Mouse (Mus musculus) hindbrain, embryonic 14.5 days (tissue): Measurements from ENCODE around the gene Sh3rf3. TPM values are rescaled to one million over a fixed set of nuclear protein-coding genes. Genes with fewer than 3 reads are reported as not detected.
"Not testable (repeated sequence)": the region's sequence is repeated elsewhere in the genome, so short reads cannot be mapped to it uniquely, and the experiment has no call there.

ENCODE experiments used
- ATAC-seq: fragments of 200-750 bp; cut with Nextera tagmentation; 2 replicates; pipeline ENCODE4 v1.8.0; 2017; ENCODE audit warnings: moderate number of reproducible peaks, mild to moderate bottlenecking, moderate TSS enrichment, moderate library complexity; ENCODE audit not compliant: low FRiP score
- DNase-seq: peaks from one replicate; pipeline ENCODE4 v3.0.0-alpha.2; 2015; ENCODE audit warnings: low spot score
- H3K27ac ChIP-seq: fragments of 300-500 bp; sonication (generic); 2 replicates; pipeline ENCODE4 v1.5.1; 2014; ENCODE audit warnings: mild to moderate bottlenecking, moderate library complexity
- H3K27me3 ChIP-seq: fragments of 300-500 bp; sonication (generic); 2 replicates; pipeline ENCODE4 v1.6.1; 2014; ENCODE audit warnings: mild to moderate bottlenecking, low read length, mixed read lengths; ENCODE audit not compliant: control insufficient read depth, insufficient read depth
- H3K36me3 ChIP-seq: fragments of 300-500 bp; sonication (generic); replicated peaks from 2 replicates; pipeline ENCODE4 v1.6.1; 2014; ENCODE audit not compliant: control insufficient read depth, insufficient read depth
- H3K4me1 ChIP-seq: fragments of 300-500 bp; sonication (generic); replicated peaks from 2 replicates; pipeline ENCODE4 v1.6.1; 2014; ENCODE audit warnings: antibody characterized with exemption, low read length, mixed read lengths; ENCODE audit not compliant: control insufficient read depth, insufficient read depth
- H3K4me2 ChIP-seq: fragments of 300-500 bp; sonication (generic); replicated peaks from 2 replicates; pipeline ENCODE4 v1.6.1; 2014; ENCODE audit warnings: mild to moderate bottlenecking, moderate library complexity
- H3K4me3 ChIP-seq: fragments of 300-500 bp; sonication (generic); replicated peaks from 2 replicates; pipeline ENCODE4 v1.5.1; 2014; ENCODE audit warnings: mild to moderate bottlenecking, low read length
- H3K9ac ChIP-seq: fragments of 300-500 bp; sonication (generic); 2 replicates; pipeline ENCODE4 v1.6.1; 2014
- H3K9me3 ChIP-seq: fragments of 300-500 bp; sonication (generic); 2 replicates; pipeline ENCODE4 v1.6.1; 2016; ENCODE audit warnings: low read length; ENCODE audit not compliant: control insufficient read depth
- WGBS: fragments of 180-500 bp; shearing (Covaris S2); extraction: QIAGEN DNeasy Blood & Tissue Kit; methylation state at CpG from one replicate; pipeline ENCODE4 v1.1.7; 2014; 5-methylcytosine and 5-hydroxymethylcytosine counted together
- polyA plus RNA-seq: library from polyadenylated mRNA; unstranded; fragments of >200 nt; fragmentation: Nextera tagmentation; extraction: Ambion mirVana; gene quantifications from 2 replicates; pipeline ENCODE4 v1.2.1, GENCODE M21; 2014

Gene Sh3rf3
- polyA plus RNA-seq, 1 experiment from 2014 or later, result 5.2 TPM

DNA sequence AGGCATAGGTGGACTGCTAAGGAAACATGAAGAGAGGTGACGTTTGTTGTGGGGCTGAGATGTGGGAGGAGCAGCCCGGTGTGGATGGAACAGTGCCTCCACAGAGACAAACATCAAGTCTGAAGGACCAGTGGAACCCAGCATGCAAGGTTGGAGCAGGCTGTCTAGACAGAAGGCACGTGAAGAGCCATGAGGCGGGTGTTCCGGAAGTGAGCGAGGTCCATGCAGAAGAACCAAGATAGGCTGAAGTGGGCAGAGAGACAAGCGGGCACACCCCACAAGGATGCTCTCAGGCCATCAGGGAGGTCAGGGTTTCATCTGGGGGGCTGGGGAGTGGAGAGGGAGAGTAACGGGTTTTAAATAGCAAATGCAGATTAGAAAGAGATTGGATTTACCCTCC lies 278.4 kb downstream of the Sh3rf3 start:
- Histone ChIP-seq H3K9ac (no peak overlapping the region), H3K4me2 (no peak overlapping the region), H3K27ac (0 out of 2 replicates have a peak overlapping the region, but pooled peaks have one; percentile 84), H3K27me3 (no peaks in the 10 kb centered on the region), H3K36me3 (no peaks in the 10 kb centered on the region), H3K4me3 (no peak overlapping the region), H3K9me3 (no peaks in the 10 kb centered on the region), H3K4me1 (peaks cover 52% of the 10 kb centered on the region)
- no peak for ATAC-seq
- 86% methylated on average over 8 of the region's 8 CpGs for WGBS
- no peak for DNase-seq

GRCm38 (mm10) chr10:59091988-59092387 lies 278.8 kb downstream of the Sh3rf3 start:
- H3K9ac ChIP-seq, result no peak overlapping the region
- peaks cover 52% of the 10 kb centered on the region for H3K4me1 ChIP-seq
- H3K27me3 ChIP-seq, result no peaks in the 10 kb centered on the region
- 70% methylated on average over 7 of the region's 7 CpGs for WGBS
- DNase-seq, result peak; percentile 45
- no peaks in the 10 kb centered on the region for H3K9me3 ChIP-seq
- H3K4me3 ChIP-seq, result no peak overlapping the region
- ATAC-seq, result no peak
- H3K36me3 ChIP-seq, result no peaks in the 10 kb centered on the region
- no peak overlapping the region for H3K4me2 ChIP-seq
- 0 out of 2 replicates have a peak overlapping the region, but pooled peaks have one; percentile 84 for H3K27ac ChIP-seq

- H3K9ac ChIP-seq, H3K9me3 ChIP-seq, DNase-seq, H3K36me3 ChIP-seq, H3K27ac ChIP-seq, H3K27me3 ChIP-seq, H3K4me1 ChIP-seq, H3K4me2 ChIP-seq, H3K4me3 ChIP-seq, ATAC-seq: not testable (repeated sequence)
- WGBS, result 84% methylated on average over 5 of the region's 5 CpGs
These were observed 289.9 kb downstream of the Sh3rf3 start for GRCm38 (mm10) chr10:59103076-59103475.

DNA sequence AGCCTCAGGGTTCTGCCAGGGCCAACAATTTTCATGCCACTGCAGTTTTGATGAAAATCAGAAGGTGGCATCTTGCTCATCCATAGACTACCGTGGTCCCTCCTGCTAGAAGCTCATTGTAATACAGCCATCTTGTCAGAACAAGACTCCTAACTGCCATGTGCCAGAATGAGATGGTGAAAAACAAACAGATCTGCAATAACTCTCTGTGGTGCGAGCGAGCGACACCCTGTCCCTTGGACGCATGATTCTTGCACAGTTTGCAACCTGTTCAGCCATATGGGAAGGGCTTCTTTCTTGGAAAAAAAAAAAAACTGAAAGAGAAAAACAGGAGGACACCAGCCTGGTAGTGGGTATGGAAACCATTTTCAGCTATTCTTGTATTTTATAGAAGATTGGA lies 291.5 kb downstream of the Sh3rf3 start:
- H3K27ac ChIP-seq, result no peak overlapping the region
- H3K4me3 ChIP-seq, result no peak overlapping the region
- 96% methylated on average over 5 of the region's 5 CpGs for WGBS
- H3K9ac ChIP-seq, result no peak overlapping the region
- no peak for DNase-seq
- H3K9me3 ChIP-seq, result no peaks in the 10 kb centered on the region
- ATAC-seq, result no peak
- H3K4me2 ChIP-seq, result no peak overlapping the region
- no peaks in the 10 kb centered on the region for H3K4me1 ChIP-seq
- no peaks in the 10 kb centered on the region for H3K27me3 ChIP-seq
- H3K36me3 ChIP-seq, result no peaks in the 10 kb centered on the region

DNA sequence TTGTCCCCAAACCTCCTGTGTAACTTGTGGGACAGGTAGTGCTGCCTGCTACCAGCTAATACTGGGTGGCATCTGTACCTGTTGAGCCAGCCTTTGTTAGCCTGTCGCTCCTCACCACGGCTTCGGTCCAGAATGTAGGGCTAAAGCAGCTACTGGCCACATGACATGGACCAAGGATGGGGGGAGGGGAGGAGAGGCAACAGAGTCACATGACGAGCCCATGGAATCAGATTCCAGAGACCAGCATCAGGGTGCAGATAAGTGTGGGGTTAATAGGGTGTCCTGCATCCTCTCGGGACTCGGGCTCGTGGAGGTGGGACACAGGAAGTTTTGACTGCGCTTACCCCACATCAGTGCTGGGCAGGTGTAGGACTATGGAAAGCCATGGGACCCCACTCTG lies 292.7 kb downstream of the Sh3rf3 start:
- 86% methylated on average over 8 of the region's 8 CpGs for WGBS
- H3K4me3 ChIP-seq, result no peak overlapping the region
- ATAC-seq, result no peak

DNA sequence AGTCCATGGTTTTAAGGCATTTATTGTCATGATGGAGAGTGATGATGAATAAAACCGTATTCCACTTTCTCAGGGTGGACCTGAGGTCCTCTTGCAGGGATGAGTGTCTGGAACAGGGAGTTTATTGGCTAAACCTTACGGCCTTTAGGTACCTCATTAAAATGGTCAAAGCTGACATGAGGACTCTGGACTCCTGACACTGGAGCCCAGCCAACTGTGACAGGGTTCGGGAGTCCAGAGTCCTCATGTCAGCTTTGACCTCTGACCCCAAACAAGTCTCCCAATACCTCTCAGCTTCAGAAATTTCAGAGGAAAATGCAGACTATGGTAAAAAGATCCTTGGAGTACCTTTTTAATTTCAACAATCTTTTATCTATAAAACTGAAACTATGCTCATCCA lies 293.5 kb downstream of the Sh3rf3 start:
- H3K36me3 ChIP-seq, result no peaks in the 10 kb centered on the region
- ATAC-seq (no peak), DNase-seq (no peak)
- H3K27me3 ChIP-seq, result no peaks in the 10 kb centered on the region
- no peaks in the 10 kb centered on the region for H3K4me1 ChIP-seq
- no peak overlapping the region for H3K4me2 ChIP-seq
- H3K9me3 ChIP-seq, result no peaks in the 10 kb centered on the region
- no peak overlapping the region for H3K27ac ChIP-seq
- H3K4me3 ChIP-seq, result no peak overlapping the region
- H3K9ac ChIP-seq, result no peak overlapping the region
- WGBS, result 77% methylated on average over 3 of the region's 3 CpGs

More for the DNA sequence above, 292.7 kb downstream of the Sh3rf3 start:
- DNase-seq, result no peak
- H3K36me3 ChIP-seq, result no peaks in the 10 kb centered on the region
- H3K9ac ChIP-seq, result no peak overlapping the region
- no peak overlapping the region for H3K27ac ChIP-seq
- no peaks in the 10 kb centered on the region for H3K9me3 ChIP-seq
- H3K4me2 ChIP-seq, result no peak overlapping the region
- no peaks in the 10 kb centered on the region for H3K27me3 ChIP-seq
- H3K4me1 ChIP-seq, result no peaks in the 10 kb centered on the region

DNA sequence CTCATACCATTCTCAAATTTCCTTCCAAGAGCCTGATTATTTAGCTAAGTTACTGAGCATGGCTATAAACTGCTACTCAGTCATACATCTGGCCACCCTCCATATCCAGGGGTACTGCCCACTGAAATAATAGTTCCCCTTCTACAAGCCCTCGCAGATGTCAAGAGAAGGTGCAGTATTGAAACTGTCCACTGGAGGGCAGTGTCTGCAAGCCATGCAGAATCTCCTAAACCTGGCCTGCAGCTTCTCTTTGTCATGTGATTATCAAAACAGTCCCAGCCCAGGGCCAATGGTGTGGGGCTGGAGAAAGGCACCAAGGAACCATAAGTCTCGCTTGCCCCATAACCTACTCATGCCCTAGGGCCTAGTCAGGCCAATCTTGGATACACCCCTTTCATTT lies 295.9 kb downstream of the Sh3rf3 start:
- no peak for ATAC-seq
- WGBS, result 43% methylated on average over 2 of the region's 2 CpGs
- no peaks in the 10 kb centered on the region for H3K4me1 ChIP-seq

GRCm38 (mm10) chr10:59110386-59110785 lies 297.2 kb downstream of the Sh3rf3 start:
- no peak for DNase-seq
- Histone ChIP-seq H3K9me3 (no peaks in the 10 kb centered on the region), H3K27me3 (no peaks in the 10 kb centered on the region), H3K4me3 (no peak overlapping the region), H3K27ac (no peak overlapping the region), H3K36me3 (no peaks in the 10 kb centered on the region), H3K4me1 (no peaks in the 10 kb centered on the region), H3K9ac (no peak overlapping the region), H3K4me2 (no peak overlapping the region)
- ATAC-seq, result no peak
- 95% methylated on average over 7 of the region's 7 CpGs for WGBS

More for the DNA sequence above, 295.9 kb downstream of the Sh3rf3 start:
- H3K9me3 ChIP-seq, result no peaks in the 10 kb centered on the region
- H3K9ac ChIP-seq, result no peak overlapping the region
- H3K36me3 ChIP-seq, result no peaks in the 10 kb centered on the region
- no peak overlapping the region for H3K27ac ChIP-seq
- H3K4me3 ChIP-seq, result no peak overlapping the region
- H3K4me2 ChIP-seq, result no peak overlapping the region
- no peaks in the 10 kb centered on the region for H3K27me3 ChIP-seq
- DNase-seq, result peak; percentile 76

GRCm38 (mm10) chr10:59112755-59113154 lies 299.6 kb downstream of the Sh3rf3 start:
- no peak for ATAC-seq
- WGBS, result 91% methylated on average over 8 of the region's 8 CpGs

GRCm38 (mm10) chr10:59113386-59113785 lies 300.2 kb downstream of the Sh3rf3 start:
- 89% methylated on average over 9 of the region's 9 CpGs for WGBS
- no peaks in the 10 kb centered on the region for H3K9me3 ChIP-seq
- no peaks in the 10 kb centered on the region for H3K27me3 ChIP-seq
- no peak overlapping the region for H3K27ac ChIP-seq
- H3K4me2 ChIP-seq, result no peak overlapping the region
- no peaks in the 10 kb centered on the region for H3K4me1 ChIP-seq
- no peaks in the 10 kb centered on the region for H3K36me3 ChIP-seq
- no peak overlapping the region for H3K9ac ChIP-seq
- DNase-seq (no peak), ATAC-seq (no peak)
- H3K4me3 ChIP-seq, result no peak overlapping the region

More at GRCm38 (mm10) chr10:59112755-59113154, 299.6 kb downstream of the Sh3rf3 start:
- no peaks in the 10 kb centered on the region for H3K27me3 ChIP-seq
- H3K27ac ChIP-seq, result no peak overlapping the region
- H3K4me1 ChIP-seq, result no peaks in the 10 kb centered on the region
- no peak for DNase-seq
- no peaks in the 10 kb centered on the region for H3K36me3 ChIP-seq
- H3K9ac ChIP-seq, result no peak overlapping the region
- no peaks in the 10 kb centered on the region for H3K9me3 ChIP-seq
- no peak overlapping the region for H3K4me3 ChIP-seq
- no peak overlapping the region for H3K4me2 ChIP-seq
